Comparison of ENCODE assay signal across 10 mouse cellular contexts in genomic region chr6:123340093-123340492, GRCm38 (mm10). TPM values are rescaled to one million over a fixed set of nuclear protein-coding genes. Genes with fewer than 3 reads are reported as not detected.
A peak's percentile ranks its signal among the peaks of the same experiment; 100 is the strongest.
DNase-seq lines count a peak whose midpoint lies in the region; ATAC-seq and TF ChIP-seq lines count a peak whose summit lies in the region.
"Had no signal": no experiment of that assay in that cellular context is flagged by ENCODE, and none has a peak within 500 bp of the region (broad histone marks: within the 10 kb centered on the region; RNA-seq: fewer than 3 reads in every experiment).

No protein-coding gene starts in this region.

- no peak overlapping the region for H3K4me2 ChIP-seq in forebrain, postnatal 0 days (ENCODE audit: low read depth)
- no peak overlapping the region for H3K4me2 ChIP-seq in hindbrain, embryonic 12.5 days (replicated peaks)
- H3K4me2 ChIP-seq in liver, postnatal 0 days (ENCODE audit: low read depth, low read length): no peak overlapping the region
- H3K4me2 ChIP-seq: limb, embryonic 12.5 days had no signal

- ATAC-seq in forebrain, postnatal 0 days: no peak; the same call in 1 of the 2 replicates
- 0 out of 2 replicates have a peak, but pooled peaks have one; percentile 35 for ATAC-seq in hindbrain, embryonic 12.5 days (ENCODE audit: low FRiP score)
- peak; percentile 51; the same call in 1 of the 2 replicates for ATAC-seq in liver, postnatal 0 days

- H3K4me3 ChIP-seq in forebrain, postnatal 0 days (ENCODE audit: low read depth, low read length): no peak overlapping the region
- no peak overlapping the region for H3K4me3 ChIP-seq in forebrain, embryonic 10.5 days
- H3K4me3 ChIP-seq in hindbrain, embryonic 12.5 days: no peak overlapping the region
- no peak overlapping the region for H3K4me3 ChIP-seq in liver, postnatal 0 days (ENCODE audit: low read depth, low read length)
- H3K4me3 ChIP-seq: limb, embryonic 12.5 days had no signal

- no peaks in the 10 kb centered on the region for H3K4me1 ChIP-seq in forebrain, postnatal 0 days (ENCODE audit: insufficient read depth)
- H3K4me1 ChIP-seq in forebrain, embryonic 10.5 days: no peaks in the 10 kb centered on the region
- H3K4me1 ChIP-seq in hindbrain, embryonic 12.5 days: no peaks in the 10 kb centered on the region
- no peaks in the 10 kb centered on the region for H3K4me1 ChIP-seq in liver, postnatal 0 days (ENCODE audit: insufficient read depth)
- H3K4me1 ChIP-seq: limb, embryonic 12.5 days had no signal

- no peaks in the 10 kb centered on the region for H3K9me3 ChIP-seq in forebrain, postnatal 0 days (ENCODE audit: low read length)
- no peaks in the 10 kb centered on the region for H3K9me3 ChIP-seq in forebrain, embryonic 10.5 days
- no peaks in the 10 kb centered on the region for H3K9me3 ChIP-seq in hindbrain, embryonic 12.5 days (replicated peaks)
- H3K9me3 ChIP-seq in liver, postnatal 0 days (ENCODE audit: low read length): no peaks in the 10 kb centered on the region
- H3K9me3 ChIP-seq: limb, embryonic 12.5 days had no signal

- DNase-seq in forebrain, postnatal 0 days: peak; percentile 0
- DNase-seq in forebrain, embryonic 10.5 days (ENCODE audit: extremely low spot score, low spot score): no peak
- DNase-seq in ES-CJ7 (ENCODE audit: low read depth, low spot score): peak; percentile 33
- DNase-seq in liver, postnatal 0 days: peak; percentile 14
- no peak for DNase-seq in lung, postnatal 14 days
- no peak for DNase-seq in adrenal gland, postnatal 14 days
- DNase-seq in thymus, adult 18-20 months: no peak

- H3K27me3 ChIP-seq in forebrain, postnatal 0 days (ENCODE audit: insufficient read depth, low read length): no peaks in the 10 kb centered on the region
- no peaks in the 10 kb centered on the region for H3K27me3 ChIP-seq in forebrain, embryonic 10.5 days (ENCODE audit: poor library complexity, severe bottlenecking)
- no peaks in the 10 kb centered on the region for H3K27me3 ChIP-seq in hindbrain, embryonic 12.5 days
- H3K27me3 ChIP-seq in liver, postnatal 0 days (ENCODE audit: insufficient read depth, low read length): no peaks in the 10 kb centered on the region
- H3K27me3 ChIP-seq: limb, embryonic 12.5 days had no signal

- peak; percentile 46 for TF ChIP-seq CTCF in forebrain, postnatal 0 days (IDR thresholded peaks at IDR 0.05; ENCODE audit: low read depth)
- TF ChIP-seq CTCF in liver, postnatal 0 days (IDR thresholded peaks at IDR 0.05; ENCODE audit: low read depth): peak; percentile 60

- TF ChIP-seq EP300 in liver, postnatal 0 days (IDR thresholded peaks at IDR 0.05; ENCODE audit: low read depth): no peak

- H3K27ac ChIP-seq in forebrain, postnatal 0 days (ENCODE audit: low read depth, low read length): no peak overlapping the region
- no peak overlapping the region for H3K27ac ChIP-seq in forebrain, embryonic 10.5 days
- no peak overlapping the region for H3K27ac ChIP-seq in hindbrain, embryonic 12.5 days
- H3K27ac ChIP-seq in liver, postnatal 0 days (ENCODE audit: low read depth): no peak overlapping the region
- H3K27ac ChIP-seq: limb, embryonic 12.5 days had no signal

- no peak overlapping the region for H3K9ac ChIP-seq in forebrain, postnatal 0 days
- H3K9ac ChIP-seq in hindbrain, embryonic 12.5 days: no peak overlapping the region
- H3K9ac ChIP-seq in liver, postnatal 0 days (replicated peaks): no peak overlapping the region
- H3K9ac ChIP-seq: limb, embryonic 12.5 days had no signal

- no peaks in the 10 kb centered on the region for H3K36me3 ChIP-seq in forebrain, postnatal 0 days (ENCODE audit: insufficient read depth)
- no peaks in the 10 kb centered on the region for H3K36me3 ChIP-seq in forebrain, embryonic 10.5 days (replicated peaks)
- H3K36me3 ChIP-seq in hindbrain, embryonic 12.5 days: no peaks in the 10 kb centered on the region
- no peaks in the 10 kb centered on the region for H3K36me3 ChIP-seq in liver, postnatal 0 days (replicated peaks; ENCODE audit: insufficient read depth, low read length)
- H3K36me3 ChIP-seq: limb, embryonic 12.5 days had no signal

RNA-seq across cellular contexts. Expression of gene Vmn2r19, which starts 32.0 kb away (rescaled TPM):
- not detected in 2 replicates for total RNA-seq in forebrain, postnatal 0 days (2014; rRNA removed)
- not detected in 2 replicates for polyA plus RNA-seq in forebrain, postnatal 0 days (2015; fragmentation: Nextera tagmentation; extraction: Ambion mirVana)
- polyA plus RNA-seq in forebrain, embryonic 10.5 days (2016; fragmentation: Nextera tagmentation; extraction: Ambion mirVana): not detected in 2 replicates
- not detected in 2 replicates for polyA plus RNA-seq in hindbrain, embryonic 12.5 days (2016; fragmentation: Nextera tagmentation; extraction: Ambion mirVana)
- not detected in 2 replicates for polyA plus RNA-seq in liver, postnatal 0 days (2015; fragmentation: Nextera tagmentation; extraction: Ambion mirVana)
- not detected in 2 replicates for total RNA-seq in adrenal gland, postnatal 14 days (2021)
- polyA plus RNA-seq: limb, embryonic 12.5 days; spleen, adult 2 months had no signal

RNA-seq across cellular contexts. Expression of gene Clec4e, which starts 50.4 kb away (rescaled TPM):
- not detected in 2 replicates for total RNA-seq in forebrain, postnatal 0 days (2014; rRNA removed)
- polyA plus RNA-seq in forebrain, postnatal 0 days (2015; fragmentation: Nextera tagmentation; extraction: Ambion mirVana): not detected in 2 replicates
- 0.06 TPM in 1 of 2 replicates, not detected in the other for polyA plus RNA-seq in forebrain, embryonic 10.5 days (2016; fragmentation: Nextera tagmentation; extraction: Ambion mirVana)
- not detected in 2 replicates for polyA plus RNA-seq in hindbrain, embryonic 12.5 days (2016; fragmentation: Nextera tagmentation; extraction: Ambion mirVana)
- 0.92 and 1.2 TPM in 2 replicates for polyA plus RNA-seq in liver, postnatal 0 days (2015; fragmentation: Nextera tagmentation; extraction: Ambion mirVana)
- total RNA-seq in adrenal gland, postnatal 14 days (2021): 0.15 and 0.60 TPM in 2 replicates
- polyA plus RNA-seq: limb, embryonic 12.5 days had no signal

Comparison
In these comparisons a context has a peak if more than half of its experiments do, and no peak if none do; other contexts are left out.
1. DNase-seq: peak in forebrain, postnatal 0 days (single experiment), ES-CJ7 (single experiment) and liver, postnatal 0 days (single experiment); none in forebrain, embryonic 10.5 days (single experiment), lung, postnatal 14 days (single experiment), adrenal gland, postnatal 14 days (single experiment) and thymus, adult 18-20 months (0 of 2).